Mouse (Mus musculus) embryonic stem cell, embryonic (primary cell): Measurements from ENCODE around the gene 6030445D17Rik.

Experiments
- CTCF ChIA-PET, 4 experiments: fragments of 300-600 bp in 2 of 4; fragments of 350-600 bp in 2 of 4; sonication (Branson Sonifier 250); formaldehyde crosslinking; loops; one replicate each; lab custom pipeline; 2022; ENCODE audit warnings: inconsistent platforms in 2 of 4; lab: Charles Lee
- POLR2A ChIA-PET, 4 experiments: fragments of 300-600 bp in 2 of 4; fragments of 350-600 bp in 2 of 4; sonication (Branson Sonifier 250); formaldehyde crosslinking; loops; one replicate each; lab custom pipeline; 2022; ENCODE audit warnings: antibody characterized with exemption in 4 of 4, inconsistent platforms in 1 of 4; lab: Charles Lee

Gene 6030445D17Rik

GRCm38 (mm10) chr4:136450271-136450670, 11.8 kb upstream of the 6030445D17Rik start:
- ChIA-PET CTCF (interaction anchor here in 1 of 4 experiments (1.1 to 2.1 kb wide), 3 partner anchors 20 to 171 kb away, joined by 3 to 8 read pairs (median 6); no protein-coding TSS in a partner anchor), POLR2A (interaction anchor here in 3 of 4 experiments (0.6 to 2.2 kb wide), 6 partner anchors 11 to 155 kb away, joined by 3 to 15 read pairs (median 5); partner anchors contain the start of gene 6030445D17Rik (in 2 of the 3))

GRCm38 (mm10) chr4:136451564-136451963, 10.5 kb upstream of the 6030445D17Rik start:
- CTCF ChIA-PET: interaction anchor here in 3 of 4 experiments (0.6 to 2.1 kb wide), 7 partner anchors 10 to 377 kb away, joined by 3 to 8 read pairs (median 5); partner anchors contain the start of gene 6030445D17Rik (in 2 of the 3)
- POLR2A ChIA-PET: interaction anchor here in 3 of 4 experiments (0.6 to 2.2 kb wide), 19 partner anchors 8 to 912 kb away, joined by 3 to 15 read pairs (median 3); partner anchors contain the start of genes 6030445D17Rik (in 3 of the 3) and Rpl11 (in 1 of the 3)

DNA sequence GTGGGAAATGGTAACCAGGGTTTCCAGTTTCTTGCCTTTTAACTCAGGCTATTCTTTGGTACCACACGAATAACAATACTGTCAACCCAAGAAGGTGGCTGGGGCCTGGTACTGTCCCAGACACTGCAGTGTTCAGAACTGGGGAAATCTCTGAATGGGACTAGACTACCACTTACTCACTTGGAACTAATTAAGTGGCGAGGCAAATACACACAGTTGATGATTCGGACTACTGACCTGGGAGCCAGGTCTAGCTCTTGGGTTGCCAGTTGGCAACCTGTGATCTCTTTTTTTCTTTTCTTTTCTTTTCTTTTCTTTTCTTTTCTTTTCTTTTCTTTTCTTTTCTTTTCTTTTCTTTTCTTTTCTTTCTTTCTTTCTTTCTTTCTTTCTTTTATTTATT, 9.8 kb upstream of the 6030445D17Rik start:
- CTCF ChIA-PET: interaction anchor here in 3 of 4 experiments (0.6 to 2.1 kb wide), 6 partner anchors 9 to 377 kb away, joined by 3 to 8 read pairs (median 4); partner anchors contain the start of gene 6030445D17Rik (in 1 of the 3)
- POLR2A ChIA-PET: interaction anchor here in 2 of 4 experiments (0.8 to 2.2 kb wide), 8 partner anchors 9 to 153 kb away, joined by 3 to 15 read pairs (median 5); partner anchors contain the start of gene 6030445D17Rik (in 2 of the 2)

GRCm38 (mm10) chr4:136452792-136453191, 9.3 kb upstream of the 6030445D17Rik start:
- ChIA-PET CTCF (interaction anchor here in 2 of 4 experiments (0.6 to 1.0 kb wide), 3 partner anchors 9 to 91 kb away, joined by 3 to 4 read pairs (median 4); partner anchors contain the start of gene 6030445D17Rik (in 1 of the 2)), POLR2A (interaction anchor here in 1 of 4 experiments (1.4 to 1.9 kb wide), 3 partner anchors 9 to 24 kb away, joined by 3 to 9 read pairs (median 5); partner anchors contain the start of gene 6030445D17Rik)

- POLR2A ChIA-PET: interaction anchor here in 3 of 4 experiments (0.6 to 2.6 kb wide), 14 partner anchors 10 to 170 kb away, joined by 3 to 10 read pairs (median 4); partner anchors contain the start of gene Luzp1 (in 2 of the 3)
- CTCF ChIA-PET: interaction anchor here (0.5 to 2.3 kb wide), 24 partner anchors 9 to 1186 kb away, joined by 3 to 12 read pairs (median 4); partner anchors contain the start of genes Htr1d (in 1 of the 4), Lactbl1 (in 1 of the 4) and Luzp1 (in 1 of the 4)
These were observed 7.2 kb upstream of the 6030445D17Rik start for GRCm38 (mm10) chr4:136454850-136455260.

GRCm38 (mm10) chr4:136456516-136457218, 5.4 kb upstream of the 6030445D17Rik start:
- ChIA-PET CTCF (interaction anchor here (0.7 to 2.1 kb wide), 7 partner anchors 70 to 815 kb away, joined by 3 to 11 read pairs (median 4); no protein-coding TSS in a partner anchor), POLR2A (interaction anchor here in 1 of 4 experiments (1.2 to 9.7 kb wide), 4 partner anchors 13 to 276 kb away, joined by 3 to 128 read pairs (median 6); partner anchors contain the start of gene Luzp1)

DNA sequence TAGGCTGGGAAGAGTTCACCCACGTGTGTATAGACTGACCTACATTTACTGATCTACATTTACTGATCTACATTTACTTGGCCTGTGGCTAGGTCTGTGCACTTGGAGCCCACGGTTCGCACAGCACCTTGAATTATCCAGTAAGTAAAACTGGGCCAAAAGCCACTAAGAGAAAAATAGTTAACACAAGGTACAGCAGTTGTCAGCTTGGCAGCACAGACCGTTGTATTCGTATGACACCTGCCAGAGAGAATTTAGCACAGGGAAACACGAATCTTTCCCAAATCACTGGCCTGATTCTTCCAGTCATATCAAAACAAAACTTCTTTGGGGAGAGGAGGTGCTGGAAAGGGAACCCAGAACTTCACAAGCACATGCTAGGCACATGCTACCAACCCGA, 3.8 kb upstream of the 6030445D17Rik start:
- POLR2A ChIA-PET: interaction anchor here in 3 of 4 experiments (1.0 to 9.7 kb wide), 8 partner anchors 11 to 169 kb away, joined by 3 to 128 read pairs (median 5); partner anchors contain the start of gene Luzp1 (in 3 of the 3)
- CTCF ChIA-PET: interaction anchor here in 1 of 4 experiments (1.7 to 2.2 kb wide), 2 partner anchors 28 to 51 kb away, joined by 7 to 8 read pairs; no protein-coding TSS in a partner anchor

GRCm38 (mm10) chr4:136459210-136459609, 2.8 kb upstream of the 6030445D17Rik start:
- POLR2A ChIA-PET: interaction anchor here (0.6 to 9.7 kb wide), 22 partner anchors 8 to 1127 kb away, joined by 3 to 128 read pairs (median 4); partner anchors contain the start of genes Luzp1 (in 3 of the 4) and Hnrnpr (in 1 of the 4)
- CTCF ChIA-PET: interaction anchor here in 3 of 4 experiments (0.5 to 2.2 kb wide), 9 partner anchors 10 to 330 kb away, joined by 3 to 8 read pairs (median 4); partner anchors contain the start of gene Luzp1 (in 1 of the 3)

DNA sequence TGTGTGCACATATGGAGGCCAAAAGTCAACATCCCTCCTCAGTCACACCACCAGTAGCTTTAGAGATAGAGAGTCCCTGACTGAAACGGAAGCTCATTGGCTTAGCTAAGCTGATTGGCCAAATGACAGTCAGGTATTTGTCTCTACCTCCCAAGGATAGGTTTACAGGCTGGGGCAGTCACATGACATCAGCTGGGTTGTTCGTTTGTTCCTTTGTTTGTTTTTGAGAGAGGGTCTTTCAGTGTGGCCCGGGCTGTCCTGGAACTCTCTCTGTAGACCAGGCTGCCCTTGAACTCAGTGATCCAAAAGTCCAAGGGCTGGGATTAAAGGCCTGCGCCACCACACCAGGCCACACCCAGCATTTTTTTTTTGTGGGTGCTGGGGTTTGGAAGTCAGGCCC, 844 bp upstream of the 6030445D17Rik start:
- POLR2A ChIA-PET: interaction anchor here in 3 of 4 experiments (0.5 to 9.7 kb wide), 50 partner anchors 8 to 417 kb away, joined by 3 to 128 read pairs (median 5); partner anchors contain the start of genes Luzp1 (in 2 of the 3), Htr1d (in 1 of the 3) and Kdm1a (in 1 of the 3)
- CTCF ChIA-PET: interaction anchor here (0.6 to 1.9 kb wide), 11 partner anchors 8 to 1818 kb away, joined by 3 to 5 read pairs (median 3); partner anchors contain the start of gene Luzp1 (in 1 of the 4)

DNA sequence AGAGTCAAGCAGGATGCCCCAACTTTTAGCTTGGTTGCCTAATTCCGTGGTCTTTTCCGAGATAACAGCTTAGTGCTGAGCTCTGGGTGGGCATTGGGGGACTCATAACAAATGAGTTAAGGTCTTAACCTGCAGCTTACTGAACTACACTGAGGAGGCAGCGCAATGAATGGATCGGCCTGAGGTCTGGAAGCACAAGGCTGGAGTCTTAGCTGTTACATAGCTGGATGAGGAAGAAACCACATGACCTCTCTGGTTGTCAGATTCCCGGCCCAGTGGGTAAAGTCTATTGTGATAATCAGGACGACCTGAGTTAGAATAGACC, 327 bp upstream of the 6030445D17Rik start:
- CTCF ChIA-PET: interaction anchor here in 3 of 4 experiments (0.6 to 1.9 kb wide), 10 partner anchors 8 to 201 kb away, joined by 3 to 6 read pairs (median 3); partner anchors contain the start of gene Luzp1 (in 1 of the 3)

DNA sequence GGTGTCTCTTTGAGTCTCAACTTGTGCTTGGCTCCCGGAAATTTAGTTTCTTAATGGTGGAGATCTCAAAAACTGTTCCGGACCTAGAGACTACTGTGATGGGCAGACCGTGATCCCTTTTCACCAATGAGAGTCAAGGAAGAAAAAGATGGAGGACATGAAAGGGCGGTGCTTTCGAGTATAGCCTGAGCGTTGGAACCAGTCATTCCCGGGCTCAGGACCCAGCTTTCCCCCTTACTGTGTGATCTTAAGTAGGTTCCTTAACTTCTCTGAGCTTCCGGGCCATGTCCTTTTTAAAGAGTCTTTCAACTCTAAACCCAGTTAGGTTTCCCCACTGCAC, 759 bp downstream of the 6030445D17Rik start:
- POLR2A ChIA-PET: interaction anchor here (0.6 to 9.7 kb wide), 65 partner anchors 8 to 1449 kb away, joined by 3 to 128 read pairs (median 4); partner anchors contain the start of genes Kdm1a (in 2 of the 4), Asap3 (in 1 of the 4) and Luzp1 (in 1 of the 4)
- CTCF ChIA-PET: interaction anchor here (0.5 to 1.3 kb wide), 10 partner anchors 10 to 912 kb away, joined by 3 to 16 read pairs (median 4); partner anchors contain the start of gene Asap3 (in 1 of the 4)

More for the DNA sequence above, 327 bp upstream of the 6030445D17Rik start:
- POLR2A ChIA-PET: interaction anchor here (0.5 to 9.7 kb wide), 58 partner anchors 7 to 416 kb away, joined by 3 to 128 read pairs (median 5); partner anchors contain the start of genes Luzp1 (in 2 of the 4), Htr1d (in 1 of the 4) and Kdm1a (in 1 of the 4)

DNA sequence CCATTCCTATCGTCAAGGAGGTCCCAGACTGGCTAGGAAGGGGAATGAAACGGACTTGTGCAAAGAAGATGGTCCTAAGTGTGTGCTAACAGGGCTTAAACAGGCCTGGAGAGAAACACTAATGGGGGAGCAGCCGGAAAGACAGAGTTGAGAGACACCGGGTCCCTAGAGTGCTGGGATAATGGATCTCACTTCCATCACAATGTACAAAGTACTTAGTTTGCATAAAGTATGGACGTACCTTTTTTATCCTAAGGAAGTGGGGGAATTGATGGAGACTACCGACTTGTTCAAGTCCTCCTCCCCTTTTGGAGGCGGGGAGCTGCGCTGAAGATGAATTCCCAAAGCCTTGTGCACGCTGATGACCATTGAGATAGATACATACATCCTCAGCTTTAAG, 1.4 kb downstream of the 6030445D17Rik start:
- ChIA-PET POLR2A (interaction anchor here in 3 of 4 experiments (0.6 to 9.7 kb wide), 18 partner anchors 8 to 162 kb away, joined by 3 to 128 read pairs (median 5); partner anchors contain the start of gene Luzp1 (in 1 of the 3)), CTCF (interaction anchor here in 2 of 4 experiments (0.7 to 0.9 kb wide), 2 partner anchors 8 to 12 kb away, joined by 3 read pairs; no protein-coding TSS in a partner anchor)

GRCm38 (mm10) chr4:136466226-136466625, 4.2 kb downstream of the 6030445D17Rik start:
- ChIA-PET CTCF (no interaction called here), POLR2A (interaction anchor here in 2 of 4 experiments (0.5 to 9.7 kb wide), 6 partner anchors 8 to 603 kb away, joined by 3 to 128 read pairs (median 3); partner anchors contain the start of gene Luzp1 (in 1 of the 2))

GRCm38 (mm10) chr4:136468553-136469327, 6.7 kb downstream of the 6030445D17Rik start:
- CTCF ChIA-PET: interaction anchor here in 2 of 4 experiments (0.6 to 1.8 kb wide), 10 partner anchors 7 to 1562 kb away, joined by 3 to 12 read pairs (median 4); no protein-coding TSS in a partner anchor
- POLR2A ChIA-PET: interaction anchor here in 3 of 4 experiments (0.5 to 11.2 kb wide), 55 partner anchors 7 to 650 kb away, joined by 3 to 128 read pairs (median 4); partner anchors contain the start of genes 6030445D17Rik (in 1 of the 3), Htr1d (in 1 of the 3), Lactbl1 (in 1 of the 3) and Tcea3 (in 1 of the 3)

DNA sequence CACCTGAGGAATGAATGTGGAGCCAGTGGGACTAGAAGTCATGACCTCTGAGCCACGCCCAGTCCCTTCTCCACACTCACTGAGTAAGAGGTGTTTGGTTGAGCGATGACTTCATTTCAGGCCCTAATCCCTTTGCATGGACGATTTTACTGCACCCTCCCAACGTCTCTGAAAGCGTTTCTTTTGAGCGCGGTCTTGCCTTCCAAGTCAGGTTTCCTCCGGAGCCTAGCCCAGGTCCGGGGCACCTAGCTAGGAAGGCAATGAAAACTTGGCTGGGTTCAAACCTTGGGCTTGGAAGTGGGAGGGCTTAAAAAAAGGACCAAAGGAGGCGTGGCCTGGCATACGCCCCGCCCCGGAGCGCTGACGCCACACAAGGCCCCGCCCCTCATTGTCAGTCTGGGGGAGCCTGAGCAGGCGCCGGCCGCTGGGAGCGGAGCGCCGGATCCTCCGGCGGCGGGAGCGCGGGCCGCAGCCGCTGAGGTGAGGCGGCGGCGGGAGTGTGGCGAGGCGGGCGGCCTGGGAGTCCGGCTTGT, 7.4 kb downstream of the 6030445D17Rik start, which contains the start of gene Luzp1:
Luzp1 (plus strand) TSS at position 391 of the 533 bp plus-strand sequence.
- ChIA-PET CTCF (interaction anchor here in 2 of 4 experiments (0.6 to 1.8 kb wide), 9 partner anchors 8 to 252 kb away, joined by 3 to 12 read pairs (median 4); no protein-coding TSS in a partner anchor), POLR2A (interaction anchor here in 3 of 4 experiments (0.6 to 11.2 kb wide), 47 partner anchors 8 to 252 kb away, joined by 3 to 128 read pairs (median 4); partner anchors contain the start of genes 6030445D17Rik (in 1 of the 3), Htr1d (in 1 of the 3), Lactbl1 (in 1 of the 3) and Tcea3 (in 1 of the 3))
